Mouse (Mus musculus) neural tube, embryonic 11.5 days (tissue): ENCODE measurements around the gene Kcnn1. TPM values are rescaled to one million over a fixed set of nuclear protein-coding genes. Genes with fewer than 3 reads are reported as not detected.

Source experiments
- microRNA-seq: library from miRNA; unstranded; fragments of <30 nt; microRNA quantifications from one replicate; pipeline ENCODE4, GENCODE M21; 2016
- polyA plus RNA-seq: library from polyadenylated mRNA; unstranded; fragments of >200 nt; fragmentation: Nextera tagmentation; extraction: Ambion mirVana; gene quantifications from 2 replicates; pipeline ENCODE4 v1.2.1, GENCODE M21; 2014

The Kcnn1 gene
- polyA plus RNA-seq, 1 experiment from 2014 or later: 14.1 TPM

Small RNA genes within 50 kb of the gene (microRNA-seq; reads per million reads assigned to microRNA genes)
- not detected for gene Mir7067
- not detected for gene Mir7240

Other genes starting within 250 kb of the Kcnn1 start
- gene Lrrc25, start 247.1 kb downstream of the Kcnn1 start, polyA plus RNA-seq: 0.85 and 1.2 TPM in 2 replicates
- gene Gdf15, start 230.8 kb downstream of the Kcnn1 start, polyA plus RNA-seq: 0.28 TPM in 1 of 2 replicates, not detected in the other
- 246 and 268 TPM in 2 replicates for gene Pgpep1, start 202.9 kb downstream of the Kcnn1 start, polyA plus RNA-seq
- gene Lsm4, start 190.0 kb downstream of the Kcnn1 start, polyA plus RNA-seq: 298 and 301 TPM in 2 replicates
- 167 and 171 TPM in 2 replicates for gene Jund, start 164.3 kb downstream of the Kcnn1 start, polyA plus RNA-seq
- gene Iqcn, start 159.8 kb downstream of the Kcnn1 start, polyA plus RNA-seq: not detected in 2 replicates
- gene Gm3336, start 144.7 kb downstream of the Kcnn1 start, polyA plus RNA-seq: not detected in 2 replicates
- 0.42 TPM in 1 of 2 replicates, not detected in the other for gene Pde4c, start 139.5 kb downstream of the Kcnn1 start, polyA plus RNA-seq
- gene Rab3a, start 108.6 kb downstream of the Kcnn1 start, polyA plus RNA-seq: 97.9 and 111 TPM in 2 replicates
- 40.7 and 41.3 TPM in 2 replicates for gene Mpv17l2, start 102.3 kb downstream of the Kcnn1 start, polyA plus RNA-seq
- 52.4 and 54.7 TPM in 2 replicates for gene Pik3r2, start 86.5 kb downstream of the Kcnn1 start, polyA plus RNA-seq
- gene Mast3, start 58.2 kb downstream of the Kcnn1 start, polyA plus RNA-seq: 10.5 and 14.7 TPM in 2 replicates
- not detected in 2 replicates for gene Il12rb1, start 54.8 kb downstream of the Kcnn1 start, polyA plus RNA-seq
- 8.8 and 10.2 TPM in 2 replicates for gene Arrdc2, start 23.5 kb downstream of the Kcnn1 start, polyA plus RNA-seq
- 152 and 155 TPM in 2 replicates for gene Ccdc124, start 10.7 kb upstream of the Kcnn1 start, polyA plus RNA-seq
- 0.87 and 1.1 TPM in 2 replicates for gene Slc5a5, start 29.5 kb upstream of the Kcnn1 start, polyA plus RNA-seq
- gene Rpl18a, start 34.2 kb upstream of the Kcnn1 start, polyA plus RNA-seq: 3,152 and 3,217 TPM in 2 replicates
- 45.4 and 47.1 TPM in 2 replicates for gene Map1s, start 42.7 kb upstream of the Kcnn1 start, polyA plus RNA-seq